Mouse (Mus musculus): ENCODE measurements around the gene Pgghg. TPM values are rescaled to one million over a fixed set of nuclear protein-coding genes. Genes with fewer than 3 reads are reported as not detected.
"Not testable (repeated sequence)": the region's sequence is repeated elsewhere in the genome, so short reads cannot be mapped to it uniquely, and the experiment has no call there.

The Pgghg gene
- polyA plus RNA-seq, 1 experiment from 2014 or later = 23.5 TPM

DNA sequence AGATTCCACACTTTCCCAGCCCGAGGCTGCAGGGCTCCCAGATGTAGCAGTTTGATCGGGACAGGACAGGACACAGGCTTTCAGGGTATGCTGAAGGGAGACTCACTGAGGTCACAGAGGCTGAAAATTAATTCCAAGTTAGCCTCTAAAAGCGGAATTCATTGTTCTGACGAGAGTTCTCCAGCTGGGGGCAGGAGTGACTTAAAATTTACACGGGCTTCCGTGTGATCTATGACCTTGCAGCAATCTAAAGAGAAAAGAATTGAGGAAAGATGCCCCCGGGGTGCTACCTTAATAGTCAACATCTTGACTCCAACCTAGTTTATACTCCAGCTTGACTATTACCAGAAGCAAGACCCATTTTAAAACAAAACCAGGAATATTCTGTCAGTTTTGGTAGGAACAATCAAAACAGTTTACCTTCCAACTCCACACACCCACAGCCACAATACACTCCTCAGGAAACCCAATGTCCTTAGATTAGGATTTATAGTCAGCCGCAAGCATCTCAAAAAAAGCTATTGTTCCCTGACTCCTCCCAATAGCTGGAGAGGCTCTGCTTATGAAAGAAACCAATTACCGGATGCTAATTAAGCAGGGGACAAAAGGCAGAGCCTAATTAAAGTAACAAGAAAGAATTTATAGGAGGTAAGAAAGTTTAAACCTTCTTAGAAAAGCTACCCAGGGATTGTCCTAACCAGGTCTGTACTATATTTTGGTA is 18.1 kb downstream of the Pgghg start:
- Histone ChIP-seq H3K36me3 (no peaks in the 10 kb centered on the region), H3K9me3 (replicated peaks) (no peaks in the 10 kb centered on the region), H3K9ac (peak overlapping the region; percentile 21; the same call in 1 of the 2 replicates), H3K27me3 (no peaks in the 10 kb centered on the region), H3K4me1 (peaks cover 32% of the 10 kb centered on the region), H3K4me2 (no peak overlapping the region), H3K4me3 (replicated peaks) (no peak overlapping the region), H3K27ac (0 out of 2 replicates have a peak overlapping the region, but pooled peaks have one; percentile 46)
- WGBS = 5% methylated on average over 9 of the region's 9 CpGs
- ATAC-seq (replicated peaks; ENCODE audit: low FRiP score) = no peak

DNA sequence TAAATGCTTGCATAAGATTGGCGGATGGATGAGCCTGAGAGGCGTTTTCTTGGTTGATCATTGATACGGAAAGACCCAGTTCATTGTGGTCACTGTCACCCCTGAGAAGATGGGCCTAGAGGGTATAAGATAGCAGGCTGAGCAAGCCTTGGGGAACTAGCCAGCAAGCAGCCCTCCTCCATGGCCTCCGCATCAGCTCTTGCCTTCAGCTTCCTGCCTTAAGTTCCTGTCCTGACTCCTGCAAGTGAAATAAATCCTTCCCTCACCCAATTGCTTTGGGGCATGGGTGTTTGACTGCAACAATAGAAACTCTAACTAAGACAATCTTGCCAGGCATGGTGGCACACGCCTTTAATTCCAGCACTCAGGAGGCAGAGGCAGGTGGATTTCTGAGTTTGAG is 18.8 kb downstream of the Pgghg start:
- H3K4me1 ChIP-seq = peaks cover 26% of the 10 kb centered on the region
- 0 out of 2 replicates have a peak overlapping the region, but pooled peaks have one; percentile 0 for H3K27ac ChIP-seq
- H3K27me3 ChIP-seq = no peaks in the 10 kb centered on the region
- no peak overlapping the region for H3K4me3 ChIP-seq (replicated peaks)
- WGBS = 73% methylated on average over 5 of the region's 5 CpGs
- no peak overlapping the region for H3K9ac ChIP-seq
- no peak for ATAC-seq (replicated peaks; ENCODE audit: low FRiP score)
- H3K36me3 ChIP-seq = no peaks in the 10 kb centered on the region
- no peak overlapping the region for H3K4me2 ChIP-seq
- no peaks in the 10 kb centered on the region for H3K9me3 ChIP-seq (replicated peaks)

DNA sequence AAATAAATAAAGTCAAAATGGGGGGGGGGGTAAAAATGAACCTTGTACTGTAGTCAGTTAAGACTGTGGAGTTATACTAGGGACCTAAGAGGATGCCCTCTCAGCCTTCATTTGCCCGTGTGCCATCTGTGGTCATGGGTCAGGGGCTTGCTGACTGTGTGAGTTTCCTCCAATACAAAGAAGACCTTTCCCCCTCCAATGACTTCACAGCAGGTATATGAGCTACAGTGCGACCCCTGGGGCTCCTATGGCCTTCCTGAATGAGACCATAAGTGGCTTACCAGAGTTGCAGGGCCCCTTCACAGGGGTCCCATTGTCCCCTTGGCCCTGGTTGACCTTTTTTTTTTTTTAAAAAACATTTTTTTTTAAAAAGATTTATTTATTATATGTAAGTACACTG is 20.2 kb downstream of the Pgghg start:
- no peaks in the 10 kb centered on the region for H3K9me3 ChIP-seq (replicated peaks)
- H3K4me2 ChIP-seq = no peak overlapping the region
- no peaks in the 10 kb centered on the region for H3K36me3 ChIP-seq
- H3K27ac ChIP-seq = no peak overlapping the region
- no peak overlapping the region for H3K9ac ChIP-seq
- ATAC-seq (replicated peaks; ENCODE audit: low FRiP score) = no peak
- 73% methylated on average over 2 of the region's 2 CpGs for WGBS
- no peak overlapping the region for H3K4me3 ChIP-seq (replicated peaks)
- peaks cover 15% of the 10 kb centered on the region for H3K4me1 ChIP-seq
- no peaks in the 10 kb centered on the region for H3K27me3 ChIP-seq

DNA sequence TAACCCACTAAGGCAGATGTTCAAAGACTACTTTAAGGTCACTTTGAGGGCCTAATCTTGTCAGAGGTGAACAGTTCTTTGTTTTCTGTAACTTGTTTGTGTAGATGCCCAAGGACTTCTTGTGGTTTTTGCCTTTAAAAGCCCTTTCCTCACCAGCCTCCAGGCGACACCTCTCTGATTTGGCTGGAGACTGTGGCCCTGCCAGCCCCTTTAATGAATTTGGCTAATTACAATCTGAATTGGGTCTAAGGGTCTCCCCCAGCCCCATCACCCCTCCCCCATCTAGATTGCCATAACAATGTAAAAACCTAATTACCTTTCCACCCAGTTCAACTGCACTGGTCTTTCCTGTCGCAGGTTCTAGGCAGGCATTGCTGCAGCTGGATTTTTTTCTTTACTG is 21.5 kb downstream of the Pgghg start:
- no peaks in the 10 kb centered on the region for H3K36me3 ChIP-seq
- no peak overlapping the region for H3K4me2 ChIP-seq
- H3K4me1 ChIP-seq = peaks cover 15% of the 10 kb centered on the region
- H3K9ac ChIP-seq = no peak overlapping the region
- H3K27me3 ChIP-seq = no peaks in the 10 kb centered on the region
- H3K9me3 ChIP-seq (replicated peaks) = no peaks in the 10 kb centered on the region
- H3K4me3 ChIP-seq (replicated peaks) = no peak overlapping the region
- no peak overlapping the region for H3K27ac ChIP-seq
- WGBS = 79% methylated on average over 2 of the region's 2 CpGs
- no peak for ATAC-seq (replicated peaks; ENCODE audit: low FRiP score)

DNA sequence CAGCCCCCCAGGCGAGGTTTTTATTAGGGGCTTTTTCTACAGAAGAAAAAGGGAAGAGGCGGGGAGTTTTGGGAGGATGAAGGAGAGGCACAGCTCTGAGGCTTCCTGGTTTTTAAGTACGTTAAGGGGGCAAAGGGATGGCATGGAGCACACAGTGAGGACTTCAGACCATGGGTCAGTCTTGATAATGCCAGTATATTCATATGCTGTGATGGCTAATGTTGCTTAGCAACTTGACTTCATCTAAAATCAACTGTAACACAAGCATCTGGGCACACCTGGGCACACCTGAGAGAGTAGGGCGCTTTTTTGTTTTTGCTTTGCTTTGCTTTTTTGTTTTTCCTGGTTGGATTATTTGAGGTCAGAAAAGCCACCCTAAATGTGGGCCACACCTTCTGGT is 25.7 kb downstream of the Pgghg start, which contains the start of gene Ifitm1:
Gene Ifitm1, plus strand, starts transcription at position 301 of the 400 bp plus-strand sequence.
- H3K9ac ChIP-seq = no peak within 1 kb of the TSS
- no peaks in the 10 kb centered on the region for H3K36me3 ChIP-seq
- peak within 1 kb of the TSS; percentile 70 for H3K27ac ChIP-seq
- no peaks in the 10 kb centered on the region for H3K9me3 ChIP-seq (replicated peaks)
- H3K4me1 ChIP-seq = peaks cover 39% of the 10 kb centered on the region
- no peak for ATAC-seq (replicated peaks; ENCODE audit: low FRiP score)
- no peaks in the 10 kb centered on the region for H3K27me3 ChIP-seq
- peak within 1 kb of the TSS; percentile 46 for H3K4me2 ChIP-seq
- 86% methylated on average over 4 of the region's 4 CpGs for WGBS
- H3K4me3 ChIP-seq (replicated peaks) = peak within 1 kb of the TSS; percentile 21

DNA sequence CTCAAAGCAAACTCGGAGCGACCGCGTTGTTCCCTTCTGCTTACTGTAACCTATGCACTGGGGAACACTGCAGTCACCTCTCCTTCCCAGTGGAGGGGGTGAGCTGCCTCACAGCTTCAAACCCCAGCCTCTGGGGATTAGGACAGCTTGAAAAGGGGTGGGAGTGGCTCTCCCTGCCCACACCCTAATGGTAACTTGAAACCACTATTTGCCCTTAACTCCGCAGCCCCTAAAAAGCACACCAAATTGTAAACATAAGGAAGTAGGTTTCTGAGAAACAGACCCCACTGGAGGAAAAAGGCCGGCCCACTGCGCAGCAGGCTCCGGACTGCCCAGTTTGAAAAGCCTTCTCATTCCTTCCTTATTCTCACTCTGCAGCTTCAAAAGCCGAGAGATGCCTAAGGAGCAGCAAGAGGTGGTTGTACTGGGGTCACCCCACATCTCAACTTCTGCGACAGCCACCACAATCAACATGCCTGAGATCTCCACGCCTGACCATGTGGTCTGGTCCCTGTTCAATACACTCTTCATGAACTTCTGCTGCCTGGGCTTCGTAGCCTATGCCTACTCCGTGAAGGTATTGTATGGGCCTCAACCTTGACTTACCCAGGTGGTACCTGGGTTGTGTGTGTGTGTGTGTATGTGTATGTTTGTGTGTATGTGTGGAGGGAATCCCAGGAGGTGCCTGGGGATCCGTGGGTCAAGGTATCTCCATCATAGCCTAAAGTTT is 26.8 kb downstream of the Pgghg start:
- Histone ChIP-seq H3K36me3 (no peaks in the 10 kb centered on the region), H3K9me3 (replicated peaks) (no peaks in the 10 kb centered on the region), H3K4me2 (peak overlapping the region; percentile 46), H3K4me3 (replicated peaks) (peak overlapping the region; percentile 21), H3K4me1 (peaks cover 40% of the 10 kb centered on the region), H3K27ac (peak overlapping the region; percentile 70), H3K9ac (no peak overlapping the region), H3K27me3 (no peaks in the 10 kb centered on the region)
- peak; percentile 74 for ATAC-seq (replicated peaks; ENCODE audit: low FRiP score)
- WGBS = 9% methylated on average over 14 of the region's 14 CpGs

DNA sequence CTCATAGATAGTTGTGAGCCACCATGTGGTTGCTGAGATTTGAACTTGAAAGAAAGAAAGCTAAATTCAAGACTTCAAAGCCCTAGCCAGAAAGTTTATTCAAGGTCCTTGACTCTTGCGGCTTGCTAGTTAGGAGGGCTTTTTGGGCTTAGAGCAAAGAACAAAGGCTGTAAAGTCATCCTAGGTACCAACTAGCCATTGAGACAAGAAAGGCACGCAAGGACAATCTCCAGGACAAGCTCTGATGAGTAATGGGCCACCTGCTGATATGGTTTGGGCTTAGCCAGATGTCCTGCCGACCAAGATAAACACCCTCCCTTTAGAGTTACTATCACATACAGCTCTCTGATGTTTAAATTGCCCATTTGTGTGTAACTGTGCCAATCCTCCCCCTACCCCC is 27.5 kb downstream of the Pgghg start:
- WGBS = 31% methylated on average over 3 of the region's 3 CpGs
- H3K4me1 ChIP-seq = peaks cover 47% of the 10 kb centered on the region
- H3K9me3 ChIP-seq (replicated peaks); H3K27ac ChIP-seq; H3K36me3 ChIP-seq; H3K27me3 ChIP-seq; H3K9ac ChIP-seq; ATAC-seq (replicated peaks; ENCODE audit: low FRiP score); H3K4me3 ChIP-seq (replicated peaks): not testable (repeated sequence)
- peak overlapping the region; percentile 46; the same call in 1 of the 2 replicates for H3K4me2 ChIP-seq

DNA sequence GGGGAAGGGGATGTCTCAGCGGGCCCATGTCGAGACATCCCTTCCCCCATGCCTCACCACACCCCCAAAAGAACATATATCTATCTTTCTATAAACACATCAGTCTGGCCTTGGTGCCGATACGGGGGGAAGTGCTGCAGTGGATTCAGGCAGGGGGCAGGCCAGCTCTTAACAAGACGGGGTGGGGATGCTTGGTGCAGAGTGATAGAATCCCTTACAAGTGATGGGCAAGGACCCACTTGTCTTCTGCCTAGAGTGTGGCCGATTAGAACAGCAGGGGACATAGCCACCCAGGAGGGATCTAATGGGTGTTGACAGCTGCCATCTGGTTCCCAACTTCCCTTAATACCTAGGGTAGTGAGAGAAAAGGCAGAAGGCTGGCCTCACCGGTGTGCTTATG is 29.7 kb downstream of the Pgghg start:
- peaks cover 58% of the 10 kb centered on the region for H3K4me1 ChIP-seq
- H3K9me3 ChIP-seq (replicated peaks) = no peaks in the 10 kb centered on the region
- 44% methylated on average over 7 of the region's 7 CpGs for WGBS
- no peak overlapping the region for H3K9ac ChIP-seq
- ATAC-seq (replicated peaks; ENCODE audit: low FRiP score) = no peak
- H3K4me2 ChIP-seq = no peak overlapping the region
- no peaks in the 10 kb centered on the region for H3K27me3 ChIP-seq
- H3K4me3 ChIP-seq (replicated peaks) = no peak overlapping the region
- peak overlapping the region; percentile 69; the same call in 1 of the 2 replicates for H3K27ac ChIP-seq
- H3K36me3 ChIP-seq = no peaks in the 10 kb centered on the region

DNA sequence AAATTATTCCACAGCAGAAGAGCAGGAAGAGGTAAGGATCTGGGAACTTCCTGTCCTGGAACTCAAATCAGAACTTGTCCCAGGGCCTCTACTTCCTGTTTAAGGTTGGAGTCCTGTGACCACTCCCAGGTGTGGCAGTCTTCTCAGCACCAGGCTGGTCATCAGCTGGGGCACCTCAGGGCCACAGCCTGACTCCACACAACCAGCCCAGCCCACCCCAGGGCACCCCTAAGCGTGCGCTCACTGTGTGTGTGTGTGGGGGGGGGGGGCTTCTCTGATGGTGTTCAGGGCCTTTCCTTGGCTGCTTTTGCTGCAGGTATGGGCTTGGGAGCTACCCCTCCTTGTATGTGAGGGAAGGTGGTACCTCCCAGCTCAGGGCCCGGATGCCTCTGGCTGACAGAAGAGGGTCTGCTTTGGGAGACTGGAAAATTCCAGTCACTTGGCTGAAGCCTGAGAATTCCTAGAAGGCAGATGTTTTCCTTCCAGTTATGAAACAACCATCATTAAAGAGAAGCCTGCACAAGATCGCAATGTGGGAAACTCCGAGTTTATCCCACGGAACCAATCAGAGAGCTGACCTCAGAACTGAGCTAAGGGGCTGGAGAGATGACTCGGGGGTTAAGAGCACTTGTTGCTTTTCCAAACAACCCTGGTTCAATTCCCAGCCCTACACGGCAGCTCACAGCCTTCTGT is 30.4 kb downstream of the Pgghg start:
- no peaks in the 10 kb centered on the region for H3K9me3 ChIP-seq (replicated peaks)
- 58% methylated on average over 8 of the region's 8 CpGs for WGBS
- no peaks in the 10 kb centered on the region for H3K36me3 ChIP-seq
- no peaks in the 10 kb centered on the region for H3K27me3 ChIP-seq
- H3K27ac ChIP-seq = peak overlapping the region; percentile 69
- H3K9ac ChIP-seq = no peak overlapping the region
- no peak overlapping the region for H3K4me3 ChIP-seq (replicated peaks)
- H3K4me2 ChIP-seq = no peak overlapping the region
- H3K4me1 ChIP-seq = peaks cover 58% of the 10 kb centered on the region
- no peak; the same call in 1 of the 2 replicates for ATAC-seq (replicated peaks; ENCODE audit: low FRiP score)

DNA sequence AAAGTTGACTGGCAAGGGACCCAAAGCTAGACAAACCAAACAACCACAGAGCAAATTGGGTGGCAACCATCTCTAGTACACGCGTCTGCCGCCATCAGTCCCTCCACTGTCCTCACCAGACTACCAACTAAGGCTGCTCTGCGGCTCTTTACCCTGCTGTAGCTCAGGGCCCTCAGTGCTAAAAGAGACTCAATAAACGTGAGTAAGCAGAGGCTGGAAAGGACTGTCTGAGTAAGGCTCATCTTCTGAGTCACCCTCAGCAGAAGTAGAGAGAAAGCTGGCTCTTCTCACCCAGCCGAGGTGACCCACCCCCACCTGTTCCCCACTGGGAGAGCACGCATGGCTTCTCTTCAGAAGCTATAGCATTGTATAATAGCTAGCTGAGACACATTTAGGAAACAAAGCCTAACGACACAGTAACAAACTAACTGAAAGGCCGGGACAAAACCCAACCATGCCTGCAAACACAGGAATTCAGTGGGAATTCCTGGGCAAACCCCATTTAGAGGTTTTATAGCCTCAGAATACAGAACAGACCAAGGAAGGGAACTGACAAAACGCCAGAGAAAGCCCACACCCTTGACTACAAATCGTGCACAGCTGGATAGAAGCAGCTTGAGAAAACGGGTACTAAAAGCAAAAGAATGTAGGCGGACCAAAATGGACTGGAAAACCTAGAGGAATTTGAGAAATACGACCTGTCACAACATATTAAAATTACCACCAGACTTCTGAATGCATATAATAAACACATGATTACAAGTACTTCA is 32.4 kb downstream of the Pgghg start:
- Histone ChIP-seq H3K4me3 (replicated peaks) (no peak overlapping the region), H3K27ac (peak overlapping the region; percentile 66), H3K4me1 (peaks cover 47% of the 10 kb centered on the region), H3K27me3 (no peaks in the 10 kb centered on the region), H3K36me3 (no peaks in the 10 kb centered on the region), H3K9ac (no peak overlapping the region), H3K4me2 (no peak overlapping the region), H3K9me3 (replicated peaks) (no peaks in the 10 kb centered on the region)
- WGBS = 34% methylated on average over 14 of the region's 14 CpGs
- no peak for ATAC-seq (replicated peaks; ENCODE audit: low FRiP score)

DNA sequence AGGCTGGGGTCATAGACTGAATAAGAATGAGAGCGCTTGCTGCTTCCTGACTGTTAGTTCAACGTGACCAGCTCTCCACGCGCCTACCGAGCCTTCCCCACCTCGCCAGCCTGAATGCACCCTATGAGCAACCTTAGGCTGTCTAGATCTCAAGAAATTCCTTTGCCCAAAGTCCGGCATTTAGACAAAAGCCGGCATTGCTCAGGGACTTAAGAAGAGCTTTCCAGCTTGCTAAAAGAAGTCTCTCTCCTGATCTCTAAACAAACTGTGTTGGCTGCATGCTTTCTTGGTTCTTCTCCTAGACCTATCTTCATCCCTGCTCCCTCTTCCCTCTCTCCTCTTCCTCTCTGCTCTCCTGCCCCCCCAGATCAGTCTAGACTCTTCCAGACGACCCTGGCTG is 33.7 kb downstream of the Pgghg start:
- Histone ChIP-seq H3K27me3 (no peaks in the 10 kb centered on the region), H3K9ac (no peak overlapping the region), H3K4me3 (replicated peaks) (no peak overlapping the region), H3K4me1 (peaks cover 34% of the 10 kb centered on the region), H3K4me2 (no peak overlapping the region), H3K36me3 (no peaks in the 10 kb centered on the region), H3K27ac (0 out of 2 replicates have a peak overlapping the region, but pooled peaks have one; percentile 0), H3K9me3 (replicated peaks) (no peaks in the 10 kb centered on the region)
- no peak for ATAC-seq (replicated peaks; ENCODE audit: low FRiP score)
- 28% methylated on average over 9 of the region's 9 CpGs for WGBS

All from kidney, embryonic 15.5 days (tissue).